In the genomic region with DNA sequence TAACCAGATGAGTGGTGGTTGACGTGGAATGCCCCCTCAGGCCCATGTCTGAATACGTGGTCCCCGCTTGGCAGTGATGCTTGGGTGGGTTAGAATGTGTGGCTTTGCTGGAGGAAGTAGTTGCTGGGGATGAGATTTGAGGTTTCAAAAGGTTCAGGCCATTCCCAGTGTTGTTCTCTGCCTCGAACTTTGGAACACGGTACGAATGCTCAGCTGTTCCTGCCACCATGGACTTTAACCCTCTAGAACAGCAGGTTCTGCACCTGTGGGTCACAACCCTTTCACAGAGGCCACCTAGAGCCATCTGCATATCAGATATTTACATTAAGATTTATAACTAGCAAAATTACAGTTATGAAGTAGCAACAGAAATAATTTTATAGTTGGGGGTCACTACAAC, we compare ENCODE assay signal across 23 mouse cellular contexts. TPM values are rescaled to one million over a fixed set of nuclear protein-coding genes. Genes with fewer than 3 reads are reported as not detected.
A peak's percentile ranks its signal among the peaks of the same experiment; 100 is the strongest.
DNase-seq lines count a peak whose midpoint lies in the region; ATAC-seq and TF ChIP-seq lines count a peak whose summit lies in the region.
"Had no signal": no experiment of that assay in that cellular context is flagged by ENCODE, and none has a peak within 500 bp of the region (broad histone marks: within the 10 kb centered on the region; RNA-seq: fewer than 3 reads in every experiment).

No protein-coding gene starts in this region.

- peak; percentile 49 for ATAC-seq in intestine, postnatal 0 days
- no peak for ATAC-seq in intestine, embryonic 15.5 days
- peak; percentile 58 for ATAC-seq in liver, postnatal 0 days
- no peak for ATAC-seq in forebrain, embryonic 13.5 days
- ATAC-seq: CD4-positive, CD25-positive, alpha-beta regulatory T cell, adult 4 months; forebrain, embryonic 15.5 days had no signal

- peak; percentile 64 to 73 for DNase-seq in kidney, adult 8-10 months
- no peak for DNase-seq in kidney, postnatal 10 days
- no peak for DNase-seq in liver, postnatal 0 days
- no peak for DNase-seq in liver
- DNase-seq: adrenal gland, postnatal 10 days; B cell, adult 2 months; cerebellum, adult 11 months; cerebellum, adult 8-10 months; cerebellum, postnatal 14 days; embryo, embryonic 11 days; gastrocnemius, postnatal 36 days; heart, adult 11 months; heart, postnatal 36 days had no signal

- H3K9ac ChIP-seq in intestine, postnatal 0 days (ENCODE audit: low read depth, low read length) = no peak overlapping the region
- no peak overlapping the region for H3K9ac ChIP-seq in intestine, embryonic 15.5 days
- no peak overlapping the region for H3K9ac ChIP-seq in liver, postnatal 0 days (replicated peaks)
- no peak overlapping the region for H3K9ac ChIP-seq in forebrain, embryonic 13.5 days
- H3K9ac ChIP-seq: embryonic facial prominence, embryonic 15.5 days; forebrain, embryonic 15.5 days; heart, embryonic 13.5 days had no signal

- peaks cover 25% of the 10 kb centered on the region for H3K36me3 ChIP-seq in intestine, postnatal 0 days (ENCODE audit: control insufficient read depth, insufficient read depth)
- peaks cover 9% of the 10 kb centered on the region; the same call in 1 of the 2 replicates for H3K36me3 ChIP-seq in intestine, embryonic 15.5 days
- H3K36me3 ChIP-seq in liver, postnatal 0 days (replicated peaks; ENCODE audit: insufficient read depth, low read length) = peaks cover 27% of the 10 kb centered on the region
- peaks cover 45% of the 10 kb centered on the region for H3K36me3 ChIP-seq in forebrain, embryonic 13.5 days (ENCODE audit: poor library complexity, severe bottlenecking)

- 62% methylated on average over 6 of the region's 6 CpGs for WGBS in intestine, postnatal 0 days
- 87% methylated on average over 6 of the region's 6 CpGs for WGBS in intestine, embryonic 15.5 days
- 66% methylated on average over 6 of the region's 6 CpGs for WGBS in liver, postnatal 0 days (ENCODE audit: insufficient replicate concordance)
- WGBS in forebrain, embryonic 13.5 days = 96% methylated on average over 6 of the region's 6 CpGs

- TF ChIP-seq CTCF in intestine, postnatal 0 days (IDR thresholded peaks at IDR 0.05; ENCODE audit: low read depth) = no peak
- no peak for TF ChIP-seq CTCF in liver, postnatal 0 days (IDR thresholded peaks at IDR 0.05; ENCODE audit: low read depth)

- peak overlapping the region; percentile 73; the same call in 1 of the 2 replicates for H3K27ac ChIP-seq in intestine, postnatal 0 days (ENCODE audit: low read depth, low read length)
- H3K27ac ChIP-seq in intestine, embryonic 15.5 days = no peak overlapping the region
- peak overlapping the region; percentile 81 for H3K27ac ChIP-seq in liver, postnatal 0 days (ENCODE audit: low read depth)
- H3K27ac ChIP-seq in forebrain, embryonic 13.5 days = no peak overlapping the region
- H3K27ac ChIP-seq: embryonic facial prominence, embryonic 15.5 days; forebrain, embryonic 10.5 days; forebrain, embryonic 15.5 days; heart, embryonic 13.5 days had no signal

- H3K27me3 ChIP-seq in intestine, postnatal 0 days (replicated peaks; ENCODE audit: control insufficient read depth, insufficient read depth, low read length) = no peaks in the 10 kb centered on the region
- no peaks in the 10 kb centered on the region for H3K27me3 ChIP-seq in intestine, embryonic 15.5 days (replicated peaks)
- H3K27me3 ChIP-seq in liver, postnatal 0 days (ENCODE audit: insufficient read depth, low read length) = no peaks in the 10 kb centered on the region
- no peaks in the 10 kb centered on the region for H3K27me3 ChIP-seq in forebrain, embryonic 13.5 days
- H3K27me3 ChIP-seq: embryonic facial prominence, embryonic 15.5 days; forebrain, embryonic 15.5 days; heart, embryonic 13.5 days had no signal

- no peak overlapping the region for H3K4me2 ChIP-seq in intestine, postnatal 0 days (replicated peaks; ENCODE audit: low read depth)
- no peak overlapping the region for H3K4me2 ChIP-seq in intestine, embryonic 15.5 days (replicated peaks)
- 0 out of 2 replicates have a peak overlapping the region, but pooled peaks have one; percentile 31 for H3K4me2 ChIP-seq in liver, postnatal 0 days (ENCODE audit: low read depth, low read length)
- H3K4me2 ChIP-seq in forebrain, embryonic 13.5 days = no peak overlapping the region
- H3K4me2 ChIP-seq: embryonic facial prominence, embryonic 15.5 days; forebrain, embryonic 15.5 days; heart, embryonic 13.5 days had no signal

- H3K4me3 ChIP-seq in intestine, postnatal 0 days (ENCODE audit: low read depth, low read length) = no peak overlapping the region
- no peak overlapping the region for H3K4me3 ChIP-seq in intestine, embryonic 15.5 days (replicated peaks)
- H3K4me3 ChIP-seq in liver, postnatal 0 days (ENCODE audit: low read depth, low read length) = no peak overlapping the region
- no peak overlapping the region for H3K4me3 ChIP-seq in forebrain, embryonic 13.5 days
- H3K4me3 ChIP-seq: embryonic facial prominence, embryonic 15.5 days; erythroblast, embryonic 14.5 days; forebrain, embryonic 10.5 days; forebrain, embryonic 15.5 days; heart, embryonic 13.5 days had no signal

- no peaks in the 10 kb centered on the region for H3K9me3 ChIP-seq in intestine, postnatal 0 days (ENCODE audit: control insufficient read depth)
- no peaks in the 10 kb centered on the region for H3K9me3 ChIP-seq in intestine, embryonic 15.5 days
- H3K9me3 ChIP-seq in liver, postnatal 0 days (ENCODE audit: low read length) = no peaks in the 10 kb centered on the region
- no peaks in the 10 kb centered on the region for H3K9me3 ChIP-seq in forebrain, embryonic 13.5 days (replicated peaks)
- H3K9me3 ChIP-seq: embryonic facial prominence, embryonic 15.5 days; forebrain, embryonic 10.5 days; forebrain, embryonic 15.5 days; G1E; heart, embryonic 13.5 days had no signal

- no peaks in the 10 kb centered on the region for H3K4me1 ChIP-seq in intestine, postnatal 0 days (replicated peaks; ENCODE audit: control insufficient read depth, insufficient read depth, low read length)
- no peaks in the 10 kb centered on the region for H3K4me1 ChIP-seq in intestine, embryonic 15.5 days (replicated peaks)
- H3K4me1 ChIP-seq in liver, postnatal 0 days (ENCODE audit: insufficient read depth) = peaks cover 9% of the 10 kb centered on the region; the same call in 1 of the 2 replicates
- no peaks in the 10 kb centered on the region for H3K4me1 ChIP-seq in forebrain, embryonic 13.5 days
- H3K4me1 ChIP-seq: embryonic facial prominence, embryonic 15.5 days; forebrain, embryonic 10.5 days; forebrain, embryonic 15.5 days had no signal

- TF ChIP-seq EP300 in liver, postnatal 0 days (IDR thresholded peaks at IDR 0.05; ENCODE audit: low read depth) = peak; percentile 25; the same call in 1 of the 2 replicates

RNA-seq across cellular contexts. Expression of a gene that starts 11.3 kb away (rescaled TPM):
- polyA plus RNA-seq in intestine, postnatal 0 days (2015; fragmentation: Nextera tagmentation; extraction: Ambion mirVana) = 7.0 and 9.3 TPM in 2 replicates
- polyA plus RNA-seq in intestine, embryonic 15.5 days (2015; fragmentation: Nextera tagmentation; extraction: Ambion mirVana) = 2.7 and 3.0 TPM in 2 replicates
- polyA plus RNA-seq in liver, postnatal 0 days (2015; fragmentation: Nextera tagmentation; extraction: Ambion mirVana) = 4.2 and 4.9 TPM in 2 replicates
- 0.34 and 0.50 TPM in 2 replicates for polyA plus RNA-seq in forebrain, embryonic 13.5 days (2015; fragmentation: Nextera tagmentation; extraction: Ambion mirVana)
- polyA plus RNA-seq: erythroblast, embryonic 14.5 days had no signal

RNA-seq across cellular contexts. Expression of a gene that starts 16.2 kb away (rescaled TPM):
- 26.5 and 26.6 TPM in 2 replicates for polyA plus RNA-seq in intestine, postnatal 0 days (2015; fragmentation: Nextera tagmentation; extraction: Ambion mirVana)
- polyA plus RNA-seq in intestine, embryonic 15.5 days (2015; fragmentation: Nextera tagmentation; extraction: Ambion mirVana) = 20.8 and 24.2 TPM in 2 replicates
- 15.0 and 15.4 TPM in 2 replicates for polyA plus RNA-seq in liver, postnatal 0 days (2015; fragmentation: Nextera tagmentation; extraction: Ambion mirVana)
- 34.8 and 37.2 TPM in 2 replicates for polyA plus RNA-seq in forebrain, embryonic 13.5 days (2015; fragmentation: Nextera tagmentation; extraction: Ambion mirVana)

RNA-seq across cellular contexts. Expression of a gene that starts 16.2 kb away (rescaled TPM):
- 13.4 and 14.0 TPM in 2 replicates for polyA plus RNA-seq in intestine, postnatal 0 days (2015; fragmentation: Nextera tagmentation; extraction: Ambion mirVana)
- polyA plus RNA-seq in intestine, embryonic 15.5 days (2015; fragmentation: Nextera tagmentation; extraction: Ambion mirVana) = 19.5 and 20.7 TPM in 2 replicates
- polyA plus RNA-seq in liver, postnatal 0 days (2015; fragmentation: Nextera tagmentation; extraction: Ambion mirVana) = 7.4 and 7.7 TPM in 2 replicates
- polyA plus RNA-seq in forebrain, embryonic 13.5 days (2015; fragmentation: Nextera tagmentation; extraction: Ambion mirVana) = 14.2 and 14.4 TPM in 2 replicates

RNA-seq across cellular contexts. Expression of a gene that starts 41.9 kb away (rescaled TPM):
- polyA plus RNA-seq in intestine, postnatal 0 days (2015; fragmentation: Nextera tagmentation; extraction: Ambion mirVana) = 0.10 and 0.14 TPM in 2 replicates
- 0.48 and 1.2 TPM in 2 replicates for polyA plus RNA-seq in intestine, embryonic 15.5 days (2015; fragmentation: Nextera tagmentation; extraction: Ambion mirVana)
- polyA plus RNA-seq in liver, postnatal 0 days (2015; fragmentation: Nextera tagmentation; extraction: Ambion mirVana) = 0.06 and 0.75 TPM in 2 replicates
- polyA plus RNA-seq in forebrain, embryonic 13.5 days (2015; fragmentation: Nextera tagmentation; extraction: Ambion mirVana) = 0.06 and 0.17 TPM in 2 replicates
- polyA plus RNA-seq: erythroblast, embryonic 14.5 days; G1E had no signal

Comparison
In these comparisons a context has a peak if more than half of its experiments do, and no peak if none do; other contexts are left out.
1. ATAC-seq: peak in intestine, postnatal 0 days (single experiment) and liver, postnatal 0 days (single experiment); none in intestine, embryonic 15.5 days (single experiment) and forebrain, embryonic 13.5 days (single experiment).
2. H3K27ac ChIP-seq: peak in intestine, postnatal 0 days (single experiment) and liver, postnatal 0 days (single experiment); none in intestine, embryonic 15.5 days (single experiment) and forebrain, embryonic 13.5 days (single experiment).
3. DNase-seq: peak in kidney, adult 8-10 months (2 of 2); none in kidney, postnatal 10 days (single experiment), liver, postnatal 0 days (single experiment) and liver (single experiment).